Mouse (Mus musculus) lung, postnatal 0 days (tissue): Measurements from ENCODE around the gene Homer1.

ENCODE experiments used
- CTCF ChIP-seq: IDR thresholded peaks from 2 replicates; pipeline ENCODE4 v1.5.1; 2016; ENCODE audit warnings: antibody characterized with exemption, mild to moderate bottlenecking
- EP300 ChIP-seq: IDR thresholded peaks from 2 replicates; pipeline ENCODE4 v1.6.1; 2016; ENCODE audit warnings: antibody characterized with exemption, mild to moderate bottlenecking, control low read depth

- TF ChIP-seq CTCF = no peak
- TF ChIP-seq EP300 = no peak
These were observed 52.6 kb downstream of the Homer1 start for GRCm38 (mm10) chr13:93352030-93352429.
